Mouse (Mus musculus) liver, postnatal 0 days (tissue): ENCODE measurements around the gene 1700020N01Rik.

ENCODE experiments used
- CTCF ChIP-seq: sonication (generic); IDR thresholded peaks from 2 replicates; pipeline ENCODE4 v1.5.1; 2016; ENCODE audit warnings: antibody characterized with exemption, low read depth
- EP300 ChIP-seq: IDR thresholded peaks from 2 replicates; pipeline ENCODE4 v1.6.1; 2016; ENCODE audit warnings: antibody characterized with exemption, low read depth, mild to moderate bottlenecking

DNA sequence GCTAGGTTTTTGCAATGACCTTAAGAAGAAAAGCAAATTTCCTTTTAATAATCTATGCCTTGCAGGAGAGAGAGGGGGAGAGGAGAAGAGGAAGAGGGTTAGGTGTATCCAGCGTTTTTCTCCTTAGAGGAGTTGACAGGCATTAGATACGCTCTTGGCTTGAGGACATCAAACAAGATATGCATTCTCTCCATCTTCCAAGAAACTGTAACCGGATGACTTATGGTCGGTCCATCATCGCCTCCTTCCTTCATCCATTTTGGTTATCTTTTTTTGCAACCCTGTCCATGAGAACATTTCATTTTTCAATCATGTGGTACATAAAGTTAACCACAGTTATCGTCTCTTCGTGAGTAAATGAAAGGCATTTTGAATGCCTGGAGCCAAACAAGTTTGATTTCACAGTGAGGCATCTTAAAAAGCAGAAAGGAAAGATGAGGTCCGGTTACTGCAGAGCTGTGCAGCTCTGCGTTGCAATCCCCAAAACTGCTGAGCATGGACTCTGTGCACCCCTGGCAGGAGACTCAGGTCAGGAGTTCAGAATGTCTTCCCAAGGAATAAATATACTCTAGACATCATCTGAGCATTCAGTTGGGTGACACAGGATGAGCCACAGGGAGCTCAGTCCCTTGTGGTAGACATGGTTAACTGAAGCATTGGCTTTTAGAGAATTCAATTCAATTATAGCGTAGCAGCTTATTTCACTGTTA lies 36.2 kb downstream of the 1700020N01Rik start:
- no peak for TF ChIP-seq EP300
- no peak for TF ChIP-seq CTCF
